Mouse (Mus musculus) C2C12 (cell line): Measurements from ENCODE around the gene Vmn1r39.
"Not testable (repeated sequence)": the region's sequence is repeated elsewhere in the genome, so short reads cannot be mapped to it uniquely, and the experiment has no call there.

Source experiments
- CEBPB ChIP-seq: IDR thresholded peaks from one replicate; pipeline ENCODE4 v1.6.1; 2011; ENCODE audit warnings: low read depth, mild to moderate bottlenecking, control low read depth, moderate library complexity
- CTCF ChIP-seq: IDR thresholded peaks from one replicate; pipeline ENCODE4 v1.5.1; 2011; ENCODE audit not compliant: control insufficient read depth, insufficient read depth, insufficient read length
- FOSL1 ChIP-seq: IDR thresholded peaks from one replicate; pipeline ENCODE4 v1.8.0; 2011; ENCODE audit warnings: mild to moderate bottlenecking, low read length; ENCODE audit not compliant: poor library complexity, insufficient read depth, severe bottlenecking
- MAX ChIP-seq: IDR thresholded peaks from one replicate; pipeline ENCODE4 v1.6.1; 2011; ENCODE audit warnings: mild to moderate bottlenecking, control low read depth
- MYOD1 ChIP-seq: IDR thresholded peaks from one replicate; pipeline ENCODE4 v1.6.1; 2011; ENCODE audit warnings: low read depth; ENCODE audit not compliant: control insufficient read depth, insufficient read length
- MYOG ChIP-seq: IDR thresholded peaks from one replicate; pipeline ENCODE4 v1.6.1; 2011; ENCODE audit not compliant: control insufficient read depth, insufficient read length; ENCODE audit errors: extremely low read depth
- USF1 ChIP-seq: IDR thresholded peaks from one replicate; pipeline ENCODE4 v1.6.1; 2011; ENCODE audit warnings: low read depth, mild to moderate bottlenecking, control low read depth, moderate library complexity

- TF ChIP-seq MAX, USF1, CTCF, MYOG, CEBPB, FOSL1, MYOD1: not testable (repeated sequence)
Observed at GRCm38 (mm10) chr6:66840631-66841030, 30.2 kb upstream of the Vmn1r39 start.
